Mouse (Mus musculus): ENCODE data around the gene Tmem132b.

DNA sequence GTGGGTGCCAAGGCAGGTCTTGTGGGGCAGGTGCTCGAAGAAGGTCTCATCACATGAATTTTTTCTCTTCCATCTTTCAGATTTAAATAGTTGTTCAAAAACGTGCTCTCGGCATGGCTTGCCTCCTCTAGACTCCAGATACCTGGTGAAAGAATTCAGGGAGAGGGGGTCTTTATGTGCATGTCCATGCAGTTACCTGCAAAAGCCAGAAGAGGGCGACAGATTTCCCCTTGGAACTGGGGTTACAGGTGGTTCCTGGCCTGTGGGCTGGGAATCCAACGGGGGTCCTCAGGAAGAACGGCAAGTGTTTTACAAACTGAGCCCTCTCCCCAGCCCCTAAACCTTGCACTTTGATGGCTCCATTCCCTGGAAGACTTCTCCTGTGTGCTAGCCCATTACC is 103.1 kb downstream of the Tmem132b start:
- no peak for TF ChIP-seq CTCF (IDR thresholded peaks at IDR 0.05; ENCODE audit: extremely low read depth, insufficient read length, insufficient replicate concordance, low read depth, low read length)
- no peak for TF ChIP-seq POLR2A (IDR thresholded peaks at IDR 0.05; ENCODE audit: low read depth, low read length)
